Mouse (Mus musculus) erythroid progenitor cell, adult 5-6 weeks (primary cell): ENCODE results near the gene Acad11. TPM values are rescaled to one million over a fixed set of nuclear protein-coding genes. Genes with fewer than 3 reads are reported as not detected.

Experiments
- ATAC-seq: replicated peaks from 2 replicates; pipeline ENCODE4 v1.8.0; 2016; ENCODE audit warnings: moderate number of reproducible peaks, mild to moderate bottlenecking, moderate TSS enrichment, inconsistent platforms; ENCODE audit not compliant: poor library complexity, low FRiP score, severe bottlenecking
- total RNA-seq, 2 experiments: library from RNA; stranded (forward) in 1 of 2; stranded (reverse) in 1 of 2; fragments of 150-400 nt in 1 of 2; fragments of 186-747, 209-891 nt in 1 of 2; gene quantifications; 2 replicates each; pipeline versions ENCODE4 v1.2.3 to v1.2.4; 2015 to 2017; ENCODE audit warnings: low replicate concordance in 2 of 2

Acad11 gene
- total RNA-seq (2015; ENCODE audit: low replicate concordance) (2.1 and 3.6 TPM in 2 replicates), total RNA-seq (2017; ENCODE audit: low replicate concordance) (3.5 and 3.9 TPM in 2 replicates)

DNA sequence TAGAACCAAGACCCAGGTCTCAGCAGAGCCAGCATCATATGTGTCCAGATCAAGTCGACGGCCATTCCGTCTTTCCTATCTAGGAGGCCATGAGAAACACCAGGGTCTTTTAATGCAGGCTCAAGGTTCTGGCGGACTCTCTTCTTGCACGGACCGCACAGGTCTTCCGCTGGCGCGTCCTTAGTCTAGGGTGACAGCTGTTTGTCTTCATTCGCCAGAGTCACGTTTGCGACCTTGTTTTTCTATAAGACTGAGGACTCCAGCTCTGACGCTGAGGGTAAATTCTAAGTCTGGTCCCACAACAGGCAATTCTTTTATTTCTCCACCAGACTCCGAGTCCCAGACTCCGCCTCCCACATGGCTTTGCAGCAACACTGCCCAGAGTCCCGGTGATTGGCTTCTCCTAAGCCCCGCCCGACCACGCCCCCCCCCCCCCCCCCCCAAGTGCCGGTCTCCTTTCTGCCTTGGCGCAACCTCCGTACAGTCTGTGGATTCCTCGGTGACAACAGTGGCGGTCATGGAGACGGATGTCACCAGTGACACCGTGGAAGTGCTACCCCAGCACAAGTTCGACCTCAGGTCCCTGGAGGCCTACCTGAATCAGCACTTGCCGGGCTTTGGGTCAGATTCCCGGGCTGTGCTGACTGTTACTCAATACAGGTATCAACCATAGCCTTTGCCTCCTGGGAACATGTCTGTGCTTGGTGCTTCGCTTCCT, at the start of gene Acad11:
Acad11 (plus strand) TSS at position 134 of the 718 bp plus-strand sequence.
- ATAC-seq, result peak; percentile 93

DNA sequence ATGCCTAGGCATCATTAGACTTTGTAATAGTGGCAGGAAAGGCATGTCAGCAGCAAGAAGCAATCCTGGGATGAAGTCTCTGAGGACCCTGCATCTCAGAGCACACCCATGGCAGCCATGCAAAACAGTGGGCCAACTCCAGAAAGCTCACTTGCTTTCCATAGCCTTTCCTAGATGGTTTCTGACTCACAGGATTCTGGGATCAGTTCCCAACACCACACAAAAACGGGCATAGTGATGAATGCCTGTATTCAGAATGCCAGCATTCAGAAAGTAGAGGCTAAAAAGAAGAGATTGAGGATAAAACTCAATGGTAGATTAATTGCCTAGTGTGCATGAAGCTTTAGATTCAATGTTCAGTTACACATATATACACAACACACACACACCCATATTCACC, 48.7 kb upstream of the Acad11 start:
- no peak for ATAC-seq

GRCm38 (mm10) chr9:104021026-104021425, 42.2 kb upstream of the Acad11 start:
- no peak for ATAC-seq

DNA sequence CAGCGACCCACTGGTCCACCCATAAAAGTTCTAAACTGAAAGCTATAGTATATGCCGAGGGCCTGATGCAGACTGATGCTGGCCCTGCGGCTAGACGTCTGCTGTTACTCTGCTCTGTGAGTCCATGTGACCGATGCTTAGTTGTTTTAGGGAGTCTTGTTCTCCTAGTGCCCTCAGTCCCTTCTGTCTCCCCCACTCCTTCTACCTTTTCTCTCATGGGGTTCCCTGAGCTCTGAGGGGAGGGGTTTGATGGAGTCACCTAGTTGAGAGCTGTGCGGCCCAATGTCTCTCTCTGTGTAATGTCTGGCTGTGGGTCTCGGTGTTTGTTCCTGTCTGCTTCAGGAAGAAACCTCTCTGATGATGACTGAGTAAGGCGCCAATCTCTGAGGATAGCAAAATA, 36.0 kb upstream of the Acad11 start:
- no peak for ATAC-seq

- ATAC-seq, result no peak
These were observed 33.3 kb upstream of the Acad11 start for GRCm38 (mm10) chr9:104029861-104030260.

DNA sequence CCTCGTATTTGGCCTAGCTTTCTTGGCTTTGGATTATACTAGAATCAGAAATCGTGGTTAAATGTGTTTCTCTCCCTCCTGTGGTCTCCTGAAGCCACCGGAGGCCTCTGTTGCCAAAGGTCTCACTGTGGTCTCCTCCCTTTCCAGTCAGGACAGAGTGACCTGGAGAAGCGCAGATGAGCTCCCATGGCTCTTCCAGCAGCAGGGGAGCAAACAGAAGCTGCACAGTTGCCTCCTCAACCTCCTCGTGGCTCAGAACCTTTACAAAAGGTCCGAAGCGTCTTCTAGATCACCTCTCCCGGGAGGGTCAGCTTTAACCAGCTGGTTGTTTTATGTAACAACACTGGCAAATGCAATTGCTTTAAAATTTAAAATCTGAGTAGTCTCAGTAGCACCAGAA, 28.9 kb upstream of the Acad11 start:
- ATAC-seq, result no peak

GRCm38 (mm10) chr9:104034718-104035117, 28.5 kb upstream of the Acad11 start:
- ATAC-seq, result no peak

DNA sequence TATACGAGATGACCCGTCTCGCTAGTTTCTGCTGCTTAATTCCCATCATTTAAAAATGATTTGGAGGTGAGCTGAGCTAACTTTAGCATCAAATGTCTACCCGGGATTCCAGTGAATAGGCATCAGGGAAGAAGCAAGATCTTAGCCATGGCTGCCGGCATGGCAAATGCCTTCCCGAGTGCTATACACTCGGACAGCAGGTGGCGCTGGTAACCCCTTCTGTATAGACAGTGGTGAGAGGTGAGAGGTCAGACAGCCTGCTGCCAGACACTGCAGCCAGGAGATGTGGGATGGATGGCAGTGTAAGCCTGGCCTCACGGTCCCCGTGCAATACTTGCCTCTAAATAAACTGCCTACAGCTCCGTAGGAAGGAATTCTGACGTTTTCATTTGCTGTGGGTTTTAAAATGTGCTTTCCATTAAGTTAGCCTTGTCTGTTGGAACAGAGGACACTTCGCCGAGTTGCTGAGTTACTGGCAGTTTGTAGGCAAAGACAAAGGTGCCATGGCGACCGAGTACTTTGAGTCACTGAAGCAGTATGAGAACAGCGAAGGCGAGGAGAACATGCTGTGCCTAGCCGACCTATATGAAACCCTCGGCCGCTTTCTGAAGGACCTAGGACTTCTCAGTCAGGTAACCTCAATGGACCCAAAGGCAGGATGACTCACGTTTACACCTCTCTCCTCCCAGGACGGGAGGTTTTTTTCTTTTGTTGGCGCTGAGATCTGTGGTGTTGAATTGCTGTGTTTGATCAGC, 27.7 kb upstream of the Acad11 start:
- 0 out of 2 replicates have a peak, but pooled peaks have one; percentile 65 for ATAC-seq

DNA sequence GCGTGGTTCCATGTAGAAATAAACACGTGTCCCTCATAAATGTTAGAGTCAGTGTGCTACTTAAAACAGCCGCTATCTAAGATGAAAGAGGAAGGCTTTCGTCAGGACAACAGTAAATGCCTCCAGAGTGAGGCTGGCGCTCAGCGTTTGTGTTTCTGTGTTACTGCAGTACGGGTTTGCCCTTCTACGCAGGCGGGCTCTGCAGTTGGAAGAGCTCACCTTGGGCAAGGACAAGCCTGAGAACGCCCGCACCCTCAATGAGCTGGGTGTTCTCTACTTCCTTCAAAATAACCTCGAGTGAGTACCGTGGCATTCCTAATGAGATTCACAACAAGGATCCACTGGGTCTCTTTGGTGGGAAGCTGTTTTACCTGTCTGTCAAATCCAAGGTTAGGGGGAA, 24.9 kb upstream of the Acad11 start:
- no peak for ATAC-seq

- no peak for ATAC-seq
These were observed 24.0 kb upstream of the Acad11 start for GRCm38 (mm10) chr9:104039031-104039695.

DNA sequence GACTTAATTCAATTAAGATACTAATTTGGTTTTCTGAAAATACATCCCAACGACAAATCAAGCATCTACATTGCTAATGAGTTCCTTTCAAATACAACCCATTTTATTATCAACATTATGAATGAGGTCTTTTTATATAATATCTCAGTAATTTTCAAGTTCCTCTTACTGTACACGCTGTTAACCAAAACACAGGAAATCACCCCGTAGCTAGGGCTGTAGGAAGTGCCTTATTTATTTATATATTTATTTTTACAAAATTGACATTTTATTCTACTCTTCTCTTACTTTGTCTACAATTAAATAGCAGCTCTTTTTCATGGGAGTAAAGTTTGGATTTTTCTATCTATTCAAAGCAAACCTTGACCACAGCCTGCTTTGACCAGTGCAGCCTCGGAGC, 23.4 kb upstream of the Acad11 start:
- no peak for ATAC-seq

DNA sequence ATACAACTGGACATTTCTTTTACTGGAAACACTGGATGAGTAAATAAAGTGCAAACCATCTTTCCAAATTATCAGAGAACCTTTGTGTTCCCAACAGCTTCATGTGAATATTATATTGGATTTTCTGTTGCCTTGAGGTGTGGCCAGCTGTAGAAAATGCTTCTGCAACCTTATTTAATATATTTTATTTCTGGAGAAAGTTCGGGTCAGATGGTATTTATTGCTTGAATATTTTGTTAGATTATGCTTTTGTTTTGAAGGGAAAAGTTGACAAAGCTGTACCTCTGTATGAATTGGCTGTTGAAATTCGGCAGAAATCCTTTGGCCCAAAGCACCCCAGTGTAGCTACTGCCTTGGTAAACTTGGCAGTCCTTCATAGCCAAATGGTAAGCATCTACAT, 22.8 kb upstream of the Acad11 start, which contains the start of gene Gm28305:
Gm28305 (plus strand) TSS at position 301 of the 400 bp plus-strand sequence.
- no peak for ATAC-seq

DNA sequence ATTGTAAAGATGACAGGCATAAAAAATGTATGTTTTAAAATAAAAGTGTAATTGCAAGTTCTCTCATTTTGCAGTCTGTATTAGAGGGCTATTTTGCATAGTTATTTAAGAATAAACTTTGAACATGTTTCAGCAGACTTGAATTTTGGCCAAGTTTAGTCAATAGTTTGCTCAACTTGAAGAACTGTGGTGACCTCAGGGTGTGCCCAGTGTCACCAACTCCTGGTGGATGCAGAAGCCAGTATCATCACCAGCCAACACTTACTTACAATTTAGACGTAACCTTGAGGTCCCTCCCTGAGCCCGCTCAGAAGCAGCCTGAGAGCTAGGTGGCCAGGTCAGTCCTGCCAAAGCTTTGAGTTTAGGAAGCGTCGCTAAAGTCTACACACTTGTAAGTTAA, 19.5 kb upstream of the Acad11 start:
- no peak for ATAC-seq

GRCm38 (mm10) chr9:104051028-104051427, 12.1 kb upstream of the Acad11 start:
- 0 out of 2 replicates have a peak, but pooled peaks have one; percentile 42 for ATAC-seq

DNA sequence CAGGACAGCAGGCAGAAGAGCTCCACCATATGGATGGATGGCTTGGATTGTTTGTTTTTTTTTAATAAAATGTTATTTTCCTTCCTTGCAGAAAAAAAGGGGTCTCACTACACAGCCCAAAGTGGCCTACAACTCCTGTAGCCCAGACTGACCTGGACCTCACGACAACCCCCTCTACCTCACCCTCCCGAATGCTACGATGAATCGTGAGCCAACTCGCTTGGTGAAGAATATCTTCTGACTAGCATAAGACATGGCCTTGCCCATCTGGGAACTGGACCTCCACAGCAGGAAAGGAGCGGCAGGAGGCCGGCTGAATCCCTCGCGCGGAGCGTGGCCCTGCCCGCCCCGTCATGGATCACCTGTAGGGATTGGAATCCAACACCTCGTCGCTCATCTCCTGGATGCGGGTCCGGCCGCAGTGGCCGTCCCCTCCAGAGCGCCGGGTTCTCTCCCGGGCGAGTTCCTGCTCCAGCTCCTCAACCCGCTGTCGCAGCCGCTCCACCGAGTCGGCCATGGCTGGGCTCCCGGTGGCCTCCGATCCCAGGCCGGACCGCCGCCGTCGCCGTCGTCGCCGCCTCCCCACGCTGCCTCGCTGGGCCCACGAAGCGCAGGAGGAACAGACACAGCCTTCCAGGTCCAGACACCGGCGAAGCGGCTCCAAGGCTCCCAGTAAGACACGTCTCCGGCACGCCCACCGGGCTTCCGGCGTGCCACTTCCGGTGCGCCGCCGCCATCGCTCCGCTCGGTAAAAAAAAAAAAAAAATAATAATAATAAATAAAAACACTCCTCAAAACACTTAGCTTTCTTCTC, 540 bp upstream of the Acad11 start, which contains the start of gene Uba5:
Uba5 (minus strand) TSS at position 705 of the 814 bp plus-strand sequence.
- peak; percentile 89 for ATAC-seq

- no peak for ATAC-seq
These were observed 1.4 kb downstream of the Acad11 start for GRCm38 (mm10) chr9:104064571-104064970.

DNA sequence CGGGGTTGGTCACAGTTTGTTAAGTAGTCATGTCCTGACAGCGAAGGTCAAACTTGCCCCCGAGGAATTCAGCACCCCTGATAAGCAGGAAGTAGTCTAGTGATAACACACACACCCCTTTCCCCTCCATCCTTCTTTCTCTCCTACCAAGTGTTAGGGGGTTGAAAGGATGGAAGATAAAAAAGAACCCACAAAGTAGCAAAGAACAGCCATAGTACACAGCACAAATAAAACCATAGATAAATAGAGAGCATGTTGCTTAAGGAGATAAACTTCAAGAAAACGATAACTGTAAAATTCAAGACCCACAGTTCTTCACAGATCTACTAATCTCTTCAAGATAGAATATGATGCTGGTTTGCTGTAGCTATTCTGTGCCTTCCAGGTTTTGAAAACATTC, 7.1 kb downstream of the Acad11 start:
- no peak for ATAC-seq

DNA sequence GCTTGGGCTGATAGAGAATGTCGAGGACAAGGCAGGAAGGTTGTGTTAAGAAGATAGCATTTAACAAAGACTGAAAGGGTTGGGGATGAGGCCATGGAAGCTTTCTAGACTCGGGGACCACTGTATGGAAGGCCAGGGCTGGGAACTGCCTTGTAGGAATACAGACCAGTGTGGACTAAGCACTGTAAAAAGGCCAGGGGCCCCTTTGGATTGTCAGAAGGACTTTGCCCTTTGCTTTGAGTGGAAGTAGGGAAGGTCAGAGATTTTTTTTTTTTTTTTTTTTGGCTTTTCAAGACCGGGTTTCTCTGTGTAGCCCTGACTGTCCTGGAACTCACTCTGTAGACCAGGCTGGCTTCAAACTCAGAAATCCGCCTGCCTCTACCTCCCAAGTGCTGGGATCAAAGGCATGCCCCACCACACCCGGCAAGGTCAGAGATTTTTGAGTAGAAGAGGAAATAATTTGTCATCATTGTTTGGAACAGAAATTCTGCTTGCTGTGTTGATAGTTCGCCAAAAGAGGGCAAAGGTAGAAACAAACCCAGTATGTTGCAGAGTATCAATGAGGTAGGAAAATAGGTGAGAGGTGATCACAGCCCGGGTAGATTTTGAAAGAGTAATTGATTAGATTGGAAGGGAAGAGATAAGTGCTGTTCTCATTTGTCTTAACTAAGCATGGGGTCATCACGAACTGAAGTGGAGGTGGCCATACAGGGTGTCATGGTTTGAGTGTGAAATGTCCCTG, 7.9 kb downstream of the Acad11 start:
- no peak for ATAC-seq

GRCm38 (mm10) chr9:104075808-104076207, 12.6 kb downstream of the Acad11 start:
- no peak for ATAC-seq
